Mouse (Mus musculus) macrophage (primary cell): ENCODE measurements around the gene Lrwd1. TPM values are rescaled to one million over a fixed set of nuclear protein-coding genes. Genes with fewer than 3 reads are reported as not detected.
A peak's percentile ranks its signal among the peaks of the same experiment; 100 is the strongest.

Experiments
- H3K27ac ChIP-seq: fragments of 350-480 bp; formaldehyde crosslinking; 2 replicates; pipeline ENCODE4 v1.9.0; 2021
- H3K36me3 ChIP-seq: fragments of 350-480 bp; formaldehyde crosslinking; 2 replicates; pipeline ENCODE4 v1.9.0; 2021; ENCODE audit errors: inconsistent target
- H3K4me3 ChIP-seq: fragments of 350-480 bp; formaldehyde crosslinking; 2 replicates; pipeline ENCODE4 v1.9.0; 2021; ENCODE audit errors: inconsistent target
- H3K79me2 ChIP-seq: fragments of 350-480 bp; formaldehyde crosslinking; 2 replicates; pipeline ENCODE4 v1.9.0; 2021; ENCODE audit errors: inconsistent target
- WGBS: methylation state at CpG from one replicate; pipeline ENCODE4 v1.1.7; 2026; ENCODE audit warnings: inconsistent platforms; ENCODE audit not compliant: missing documents; 5-methylcytosine and 5-hydroxymethylcytosine counted together
- polyA plus RNA-seq: library from polyadenylated mRNA; stranded (reverse); fragments of 250-400 nt; gene quantifications from 3 replicates; pipeline ENCODE4 v1.2.4, GENCODE M21; 2018; ENCODE audit warnings: inconsistent platforms
- total RNA-seq, 78 experiments: library from RNA; depleted of rRNA; stranded (reverse); fragments of 250-400 nt; gene quantifications; 1 replicate in 9 of 78; 2 replicates in 24 of 78; 3 replicates in 43 of 78; 4 replicates in 2 of 78; pipeline ENCODE4 v1.2.4; 2018; ENCODE audit warnings: inconsistent platforms in 56 of 78

The Lrwd1 gene
- total RNA-seq (2018; cell fraction: chromatin; rRNA removed): 10 to 100 TPM in 23 of 26 experiments, 1 to 10 TPM in 3; 7.4 to 46.2 (median 24.5) TPM
- 10 to 100 TPM in 4 of 26 experiments, 1 to 10 TPM in 22; 4.8 to 11.6 (median 8.1) TPM for total RNA-seq (2018; cell fraction: cytosol; rRNA removed)
- 10 to 100 TPM in 15 of 26 experiments, 1 to 10 TPM in 11; 6.6 to 29.7 (median 12.1) TPM for total RNA-seq (2018; cell fraction: nucleus; rRNA removed)
- polyA plus RNA-seq: 6.0 to 13.5 TPM (median 9.4 TPM) in 3 replicates

- peak within 1 kb of the TSS; percentile 93 for H3K4me3 ChIP-seq
- peaks cover 9% of the 10 kb centered on the region; the same call in 1 of the 2 replicates for H3K36me3 ChIP-seq
- under 1% methylated on average over 60 of the region's 60 CpGs for WGBS
- H3K27ac ChIP-seq: peak within 1 kb of the TSS; percentile 54
- H3K79me2 ChIP-seq: peaks cover 40% of the 10 kb centered on the region
Observed at GRCm38 (mm10) chr5:136135571-136136291, at the start of gene Lrwd1, which contains the start of gene Alkbh4. Lrwd1 (minus strand) TSS chr5:136136074. Alkbh4 (plus strand) TSS chr5:136136146.

GRCm38 (mm10) chr5:136183766-136184165, 47.9 kb upstream of the Lrwd1 start:
- Histone ChIP-seq H3K4me3 (no peak overlapping the region), H3K36me3 (peaks cover 52% of the 10 kb centered on the region), H3K79me2 (no peaks in the 10 kb centered on the region), H3K27ac (no peak overlapping the region)
- WGBS: 85% methylated on average over 6 of the region's 7 CpGs

- peaks cover 46% of the 10 kb centered on the region for H3K36me3 ChIP-seq
Observed at GRCm38 (mm10) chr5:136182830-136183229, 47.0 kb upstream of the Lrwd1 start.

GRCm38 (mm10) chr5:136182049-136182448, 46.2 kb upstream of the Lrwd1 start:
- Histone ChIP-seq H3K27ac (no peak overlapping the region), H3K4me3 (no peak overlapping the region), H3K36me3 (peaks cover 42% of the 10 kb centered on the region), H3K79me2 (no peaks in the 10 kb centered on the region)
- WGBS: 96% methylated on average over 6 of the region's 6 CpGs

More at GRCm38 (mm10) chr5:136182830-136183229, 47.0 kb upstream of the Lrwd1 start:
- Histone ChIP-seq H3K27ac (no peak overlapping the region), H3K4me3 (no peak overlapping the region), H3K79me2 (no peaks in the 10 kb centered on the region)
- 50% methylated on average over 4 of the region's 4 CpGs for WGBS

- H3K79me2 ChIP-seq: no peaks in the 10 kb centered on the region
- peaks cover 41% of the 10 kb centered on the region for H3K36me3 ChIP-seq
Observed at GRCm38 (mm10) chr5:136181197-136181596, 45.3 kb upstream of the Lrwd1 start.

GRCm38 (mm10) chr5:136179594-136179993, 43.7 kb upstream of the Lrwd1 start:
- H3K4me3 ChIP-seq: no peak overlapping the region
- no peak overlapping the region for H3K27ac ChIP-seq
- H3K36me3 ChIP-seq: peaks cover 37% of the 10 kb centered on the region
- WGBS: 94% methylated on average over 5 of the region's 5 CpGs
- no peaks in the 10 kb centered on the region for H3K79me2 ChIP-seq

More at GRCm38 (mm10) chr5:136181197-136181596, 45.3 kb upstream of the Lrwd1 start:
- no peak overlapping the region for H3K4me3 ChIP-seq
- H3K27ac ChIP-seq: no peak overlapping the region
- 94% methylated on average over 6 of the region's 6 CpGs for WGBS

- H3K4me3 ChIP-seq: no peak overlapping the region
- WGBS: 43% methylated on average over 9 of the region's 9 CpGs
- H3K79me2 ChIP-seq: peaks cover 11% of the 10 kb centered on the region; the same call in 1 of the 2 replicates
- peak overlapping the region; percentile 32 for H3K27ac ChIP-seq
- peaks cover 4% of the 10 kb centered on the region; the same call in 1 of the 2 replicates for H3K36me3 ChIP-seq
Observed at GRCm38 (mm10) chr5:136173606-136174463, 38.0 kb upstream of the Lrwd1 start.

GRCm38 (mm10) chr5:136172939-136173338, 37.1 kb upstream of the Lrwd1 start:
- Histone ChIP-seq H3K27ac (peak overlapping the region; percentile 96), H3K4me3 (no peak overlapping the region), H3K36me3 (peaks cover 5% of the 10 kb centered on the region; the same call in 1 of the 2 replicates), H3K79me2 (peaks cover 20% of the 10 kb centered on the region; the same call in 1 of the 2 replicates)
- 88% methylated on average over 8 of the region's 9 CpGs for WGBS

- Histone ChIP-seq H3K36me3 (peaks cover 16% of the 10 kb centered on the region; the same call in 1 of the 2 replicates), H3K4me3 (peak overlapping the region; percentile 68), H3K27ac (peak overlapping the region; percentile 96), H3K79me2 (peaks cover 32% of the 10 kb centered on the region; the same call in 1 of the 2 replicates)
- 14% methylated on average over 17 of the region's 17 CpGs for WGBS
Observed at GRCm38 (mm10) chr5:136171363-136172341, 35.8 kb upstream of the Lrwd1 start.

GRCm38 (mm10) chr5:136170512-136171362, 34.9 kb upstream of the Lrwd1 start, which contains the start of gene Orai2:
Orai2 (minus strand) TSS chr5:136170713.
- Histone ChIP-seq H3K79me2 (peaks cover 41% of the 10 kb centered on the region; the same call in 1 of the 2 replicates), H3K36me3 (peaks cover 25% of the 10 kb centered on the region), H3K27ac (peak within 1 kb of the TSS; percentile 96), H3K4me3 (peak within 1 kb of the TSS; percentile 68)
- under 1% methylated on average over 43 of the region's 49 CpGs for WGBS

- H3K79me2 ChIP-seq: peaks cover 48% of the 10 kb centered on the region; the same call in 1 of the 2 replicates
- H3K36me3 ChIP-seq: peaks cover 34% of the 10 kb centered on the region
- peak overlapping the region; percentile 68 for H3K4me3 ChIP-seq
- H3K27ac ChIP-seq: peak overlapping the region; percentile 76
- 10% methylated on average over 15 of the region's 15 CpGs for WGBS
Observed at GRCm38 (mm10) chr5:136169626-136170511, 34.0 kb upstream of the Lrwd1 start.

- Histone ChIP-seq H3K27ac (no peak overlapping the region), H3K36me3 (peaks cover 35% of the 10 kb centered on the region), H3K4me3 (no peak overlapping the region), H3K79me2 (peaks cover 48% of the 10 kb centered on the region; the same call in 1 of the 2 replicates)
- 100% methylated on average over 3 of the region's 3 CpGs for WGBS
Observed at GRCm38 (mm10) chr5:136168071-136168470, 32.2 kb upstream of the Lrwd1 start.
